Mouse (Mus musculus) CH12.LX (cell line): Measurements from ENCODE around the gene Plppr3. TPM values are rescaled to one million over a fixed set of nuclear protein-coding genes. Genes with fewer than 3 reads are reported as not detected.
A peak's percentile ranks its signal among the peaks of the same experiment; 100 is the strongest.
"Not testable (repeated sequence)": the region's sequence is repeated elsewhere in the genome, so short reads cannot be mapped to it uniquely, and the experiment has no call there.

Experiments
- DNase-seq: peaks from one replicate; pipeline ENCODE4 v3.0.0-alpha.2; 2013; ENCODE audit errors: extremely low read depth
- H3K27ac ChIP-seq: 2 replicates; pipeline ENCODE4 v1.5.1; 2012; ENCODE audit warnings: low read depth, mild to moderate bottlenecking, control low read depth, moderate library complexity; ENCODE audit not compliant: insufficient read depth
- H3K27me3 ChIP-seq: replicated peaks from 2 replicates; pipeline ENCODE3; 2012; ENCODE audit warnings: inconsistent platforms
- H3K36me3 ChIP-seq, 2 experiments: replicated peaks in 1 of 2; 2 replicates each; pipeline versions ENCODE3 to v1.6.1; 2012; ENCODE audit warnings: inconsistent platforms in 1 of 2, low read length in 1 of 2, mild to moderate bottlenecking in 1 of 2, mixed read lengths in 1 of 2, moderate library complexity in 1 of 2; ENCODE audit not compliant: control insufficient read depth in 1 of 2, insufficient read depth in 1 of 2
- H3K4me1 ChIP-seq, 2 experiments: 2 replicates each; pipeline ENCODE4 v1.6.1; 2012; ENCODE audit warnings: inconsistent platforms in 1 of 2, moderate library complexity in 1 of 2; ENCODE audit not compliant: insufficient read depth in 2 of 2, control insufficient read depth in 1 of 2
- H3K4me2 ChIP-seq: 2 replicates; pipeline ENCODE4 v1.6.1; 2012; ENCODE audit warnings: low read depth, mild to moderate bottlenecking, control low read depth; ENCODE audit not compliant: poor library complexity, insufficient read depth, severe bottlenecking
- H3K4me3 ChIP-seq, 3 experiments: fragments of 150-350 bp in 1 of 3; sonication (generic) in 1 of 3; replicated peaks in 1 of 3; 2 replicates each; pipeline versions ENCODE3 to v1.5.1; 2011 to 2012; ENCODE audit warnings: low read depth in 2 of 3, low read length in 2 of 3, mild to moderate bottlenecking in 2 of 3, moderate library complexity in 2 of 3, control low read depth in 1 of 3, improper control_type of control experiment in 1 of 3, inconsistent platforms in 1 of 3, mixed read lengths in 1 of 3; ENCODE audit not compliant: poor library complexity in 1 of 3
- H3K79me2 ChIP-seq: replicated peaks from 2 replicates; pipeline ENCODE4 v1.6.1; 2012; ENCODE audit warnings: mild to moderate bottlenecking, moderate library complexity; ENCODE audit not compliant: control insufficient read depth, poor library complexity, insufficient read depth, severe bottlenecking; ENCODE audit errors: extremely low read depth
- H3K9ac ChIP-seq: 2 replicates; pipeline ENCODE4 v1.6.1; 2012; ENCODE audit warnings: low read depth, mild to moderate bottlenecking, control low read depth, moderate library complexity; ENCODE audit not compliant: insufficient read depth
- H3K9me3 ChIP-seq: replicated peaks from 2 replicates; pipeline ENCODE3; 2012; ENCODE audit warnings: low read length, inconsistent platforms, mixed read lengths
- CTCF ChIP-seq, 2 experiments: IDR thresholded peaks in 1 of 2; conservative IDR thresholded peaks in 1 of 2; 2 replicates each; pipeline ENCODE4 v1.5.1; 2011 to 2012; ENCODE audit warnings: low read depth in 2 of 2, low read length in 2 of 2, improper control_type of control experiment in 1 of 2, inconsistent platforms in 1 of 2, mild to moderate bottlenecking in 1 of 2, moderate library complexity in 1 of 2
- GABPA ChIP-seq: IDR thresholded peaks from 2 replicates; pipeline ENCODE4 v1.6.1; 2012; ENCODE audit warnings: low read depth, low read length, improper control_type of control experiment, inconsistent platforms; ENCODE audit not compliant: insufficient replicate concordance
- IRF4 ChIP-seq: IDR thresholded peaks from 2 replicates; pipeline ENCODE4 v1.6.1; 2014; ENCODE audit warnings: low read depth, mild to moderate bottlenecking, inconsistent platforms, low read length, improper control_type of control experiment
- PAX5 ChIP-seq: IDR thresholded peaks from 2 replicates; pipeline ENCODE4 v1.6.1; 2012; ENCODE audit warnings: low read length, inconsistent platforms, mixed read lengths
- RAD21 ChIP-seq: IDR thresholded peaks from 2 replicates; pipeline ENCODE4 v1.6.1; 2011; ENCODE audit warnings: low read depth, mild to moderate bottlenecking, low read length, improper control_type of control experiment, moderate library complexity
- SIN3A ChIP-seq: IDR thresholded peaks from 2 replicates; pipeline ENCODE4 v1.6.1; 2012; ENCODE audit warnings: low read length, improper control_type of control experiment, inconsistent platforms
- SMC3 ChIP-seq: IDR thresholded peaks from 2 replicates; pipeline ENCODE4 v1.6.1; 2011; ENCODE audit warnings: low read depth, low read length, improper control_type of control experiment
- TBP ChIP-seq: conservative IDR thresholded peaks from 2 replicates; pipeline ENCODE4 v1.6.1; 2011; ENCODE audit warnings: low read depth, low read length, improper control_type of control experiment
- USF2 ChIP-seq: conservative IDR thresholded peaks from 2 replicates; pipeline ENCODE4 v1.6.1; 2011; ENCODE audit warnings: low read depth, low read length, improper control_type of control experiment
- ZC3H11A ChIP-seq: IDR thresholded peaks from 2 replicates; pipeline ENCODE4 v1.6.1; 2012; ENCODE audit warnings: low read depth, mild to moderate bottlenecking, inconsistent platforms, low read length, improper control_type of control experiment
- dilution Hi-C: fragments of 300-500 bp; cut with MboI; formaldehyde crosslinking; loops from 2 replicates; pipeline ENCODE4 v1.14.3; 2020; ENCODE audit warnings: low sequenced_read_pairs; ENCODE audit not compliant: extremely low pct_unique_long_range_greater_than_20kb, extremely low pct_ligation_motif_present
- in situ Hi-C: fragments of 300-500 bp; cut with MboI; formaldehyde crosslinking; loops from 3 replicates; pipeline ENCODE4 v1.14.3; 2019; ENCODE audit warnings: low sequenced_read_pairs, low pct_ligation_motif_present, low pct_unique_long_range_greater_than_20kb, mixed read lengths
- polyA plus RNA-seq: library from polyadenylated mRNA; unstranded; fragments of >175 nt; gene quantifications from 2 replicates; pipeline ENCODE4 v1.2.1, GENCODE M21; 2012; ENCODE audit warnings: low read depth; ENCODE audit not compliant: insufficient read length
- total RNA-seq, 2 experiments: library from RNA; depleted of rRNA; stranded (reverse); fragments of 300-350 nt in 1 of 2; fragments of >200 nt in 1 of 2; gene quantifications; 2 replicates each; pipeline ENCODE4 v1.2.3; 2012 to 2014

Gene Plppr3
- total and polyA plus RNA-seq, 3 experiments = 0.47 to 3.4 TPM; not detected in 1

DNA sequence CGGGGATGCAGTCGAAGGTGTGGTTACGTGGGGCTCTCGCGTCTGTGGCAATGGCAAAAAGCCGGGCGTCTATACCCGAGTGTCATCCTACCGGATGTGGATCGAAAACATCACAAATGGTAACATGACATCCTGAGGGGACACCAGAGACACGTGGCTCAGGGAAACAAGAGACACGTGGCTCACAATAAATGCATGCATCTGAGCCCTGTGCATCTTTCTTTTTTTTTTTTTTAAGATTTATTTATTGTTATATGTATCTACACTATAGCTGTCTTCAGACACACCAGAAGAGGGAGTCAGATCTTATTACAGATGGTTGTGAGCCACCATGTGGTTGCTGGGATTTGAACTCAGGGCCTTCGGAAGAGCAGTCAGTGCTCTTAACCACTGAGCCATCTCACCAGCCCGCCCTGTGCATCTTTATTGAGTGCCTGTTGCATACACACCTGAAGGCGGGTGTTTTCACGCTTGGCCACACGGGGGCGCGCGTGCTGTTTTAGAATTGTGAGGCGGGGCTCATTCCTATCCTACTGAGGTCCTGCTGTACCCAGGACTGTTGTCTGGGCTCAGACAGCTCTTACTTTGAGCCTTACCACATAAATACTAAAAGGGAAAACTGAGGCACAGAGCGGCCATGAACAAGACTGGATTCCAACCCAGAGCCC, 18.2 kb upstream of the Plppr3 start:
- Histone ChIP-seq H3K36me3 (peaks cover 18 to 36% of the 10 kb centered on the region in 2 experiments), H3K4me1 (peaks cover 2 to 35% of the 10 kb centered on the region in 2 experiments), H3K27me3 (peaks cover 16% of the 10 kb centered on the region)
- H3K27ac ChIP-seq, H3K4me2 ChIP-seq, dilution Hi-C loops, H3K79me2 ChIP-seq, H3K9ac ChIP-seq, H3K9me3 ChIP-seq, H3K4me3 ChIP-seq: not testable (repeated sequence)
- in situ Hi-C loops = loop anchor here (5.0 kb wide), 1 partner anchor 35 kb away; the partner anchor contains the start of gene Arid3a
- DNase-seq = peak; percentile 72
- TF ChIP-seq ZC3H11A (peak; percentile 38; the same call in 1 of the 2 replicates), SMC3 (peak; percentile 84), CTCF (conservative IDR thresholded peaks at IDR 0.05 in 1 of 2, IDR thresholded peaks at IDR 0.05 in 1 of 2; ENCODE audit: low read depth in 2 of 2, low read length in 2 of 2) (peak in 1 of 2 experiments; percentile 85; a peak in 2 of 4 replicates), TBP (0 out of 2 replicates have a peak, but pooled peaks have one; percentile 64), RAD21 (peak; percentile 77)
- TF ChIP-seq, all 38 proteins: peak for 5; not testable (repeated sequence) for 33

DNA sequence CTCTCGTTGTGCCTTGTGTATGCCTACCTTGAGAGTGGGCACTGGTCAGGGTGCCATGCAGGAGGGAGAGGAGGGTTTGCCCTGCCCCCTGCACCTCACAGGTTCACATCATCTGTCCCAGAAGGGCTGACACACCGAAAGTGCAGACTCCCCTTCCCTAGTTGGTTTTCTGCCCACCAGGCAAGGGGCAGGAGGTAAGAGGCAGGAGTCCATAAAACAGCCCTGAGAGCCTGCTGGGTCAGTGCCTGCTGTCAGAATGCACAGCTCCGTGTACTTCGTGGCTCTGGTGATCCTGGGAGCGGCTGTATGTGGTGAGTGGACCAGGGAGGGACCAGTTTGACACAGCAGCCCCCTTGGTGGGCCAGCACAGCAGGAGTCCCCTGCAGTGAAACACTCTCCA, 16.2 kb upstream of the Plppr3 start, which contains the start of gene Cfd:
Gene Cfd, plus strand, starts transcription at position 184 of the 400 bp plus-strand sequence.
- Histone ChIP-seq H3K9me3 (no peaks in the 10 kb centered on the region), H3K27me3 (peaks cover 16% of the 10 kb centered on the region), H3K4me2 (no peak within 1 kb of the TSS), H3K27ac (no peak within 1 kb of the TSS), H3K79me2 (no peaks in the 10 kb centered on the region), H3K9ac (no peak within 1 kb of the TSS), H3K4me3 (no peak within 1 kb of the TSS), H3K36me3 (peaks cover 7 to 19% of the 10 kb centered on the region in 2 experiments), H3K4me1 (peaks cover 0 to 24% of the 10 kb centered on the region in 2 experiments; a peak in 3 of 4 replicates)
- no peak for DNase-seq
- dilution Hi-C loops = no loop called here
- no peak for TF ChIP-seq IRF4
- in situ Hi-C loops = loop anchor here (5.0 kb wide), 1 partner anchor 37 kb away; the partner anchor contains the start of gene Arid3a

DNA sequence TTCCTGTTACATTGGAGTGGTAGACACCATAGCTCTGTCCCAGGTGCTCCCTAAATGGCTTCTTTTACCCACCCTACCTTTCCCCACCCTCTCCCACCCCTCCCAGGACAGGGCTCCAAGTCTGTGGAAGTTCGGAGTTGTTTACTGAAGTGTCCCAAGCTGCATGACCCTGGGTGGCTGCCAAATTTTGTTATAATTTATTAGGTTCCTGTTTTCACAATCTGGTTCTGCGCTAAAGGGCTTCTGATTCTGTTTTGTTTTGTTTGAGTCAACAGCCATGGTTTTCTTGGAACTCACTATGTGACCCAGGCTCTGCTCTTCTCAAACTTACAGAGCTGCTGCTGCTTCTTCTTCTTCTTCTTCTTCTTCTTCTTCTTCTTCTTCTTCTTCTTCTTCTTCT, 15.0 kb upstream of the Plppr3 start:
- H3K4me3 ChIP-seq = no peak overlapping the region
- TF ChIP-seq GABPA (no peak), USF2 (no peak), SIN3A (no peak), PAX5 (no peak)
- no peak for DNase-seq

More for the DNA sequence above, 15.0 kb upstream of the Plppr3 start:
- Histone ChIP-seq H3K4me1 (peaks cover 0 to 16% of the 10 kb centered on the region in 2 experiments; a peak in 3 of 4 replicates), H3K36me3 (peaks cover 0 to 10% of the 10 kb centered on the region in 2 experiments), H3K9ac (no peak overlapping the region), H3K4me2 (no peak overlapping the region), H3K9me3 (no peaks in the 10 kb centered on the region), H3K27me3 (peaks cover 16% of the 10 kb centered on the region), H3K79me2 (no peaks in the 10 kb centered on the region), H3K27ac (no peak overlapping the region)
- dilution Hi-C loops = no loop called here
- in situ Hi-C loops = no loop called here
